Mouse (Mus musculus) MEL (cell line): Measurements from ENCODE around the gene Olfr963.

Experiments
- ELF1 ChIP-seq: IDR thresholded peaks from 2 replicates; pipeline ENCODE4 v1.6.1; 2014; ENCODE audit warnings: low read depth, mild to moderate bottlenecking, inconsistent platforms, low read length, improper control_type of control experiment, moderate library complexity
- EP300 ChIP-seq, 2 experiments: IDR thresholded peaks; 2 replicates each; pipeline ENCODE4 v1.6.1; 2011; ENCODE audit warnings: improper control_type of control experiment in 2 of 2, low read length in 2 of 2, low read depth in 1 of 2, mild to moderate bottlenecking in 1 of 2
- MAFK ChIP-seq: IDR thresholded peaks from 2 replicates; pipeline ENCODE4 v1.6.1; 2011; ENCODE audit warnings: low read depth, mild to moderate bottlenecking, low read length, improper control_type of control experiment, borderline replicate concordance
- NELFE ChIP-seq: IDR thresholded peaks from 2 replicates; pipeline ENCODE4 v1.6.1; 2011; ENCODE audit warnings: low read depth, low read length, improper control_type of control experiment
- NRF1 ChIP-seq: IDR thresholded peaks from 2 replicates; pipeline ENCODE4 v1.6.1; 2014; ENCODE audit warnings: low read depth, mild to moderate bottlenecking, inconsistent platforms, low read length, improper control_type of control experiment, moderate library complexity; ENCODE audit not compliant: poor library complexity, insufficient read depth, severe bottlenecking
- TAL1 ChIP-seq: IDR thresholded peaks from 2 replicates; pipeline ENCODE4 v1.6.1; 2012; ENCODE audit warnings: mild to moderate bottlenecking, inconsistent platforms, low read length, moderate library complexity, mixed read lengths

DNA sequence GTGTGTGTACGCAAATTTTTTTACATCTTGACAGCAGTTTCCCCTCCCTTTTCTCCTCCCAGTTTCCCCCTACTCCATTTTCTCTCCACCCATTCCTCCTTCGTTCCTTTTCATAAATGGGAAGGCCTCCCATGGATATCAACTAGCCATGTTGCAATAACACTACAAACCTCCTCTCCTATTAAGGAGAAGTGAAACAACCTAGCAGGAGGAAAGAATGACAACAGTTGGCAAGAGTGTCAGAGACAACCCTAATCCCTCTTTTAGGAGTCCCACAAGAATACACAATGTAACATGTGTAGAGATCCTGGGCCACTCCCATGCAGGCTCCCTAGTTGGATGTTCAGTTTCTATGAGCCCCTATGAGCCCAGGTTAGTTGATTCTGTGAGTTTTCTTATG lies 7.8 kb downstream of the Olfr963 start:
- TF ChIP-seq NELFE = no peak
- no peak for TF ChIP-seq MAFK
- TF ChIP-seq NRF1 = no peak
- no peak for TF ChIP-seq EP300 (IDR thresholded peaks at IDR 0.05; ENCODE audit: low read depth in 1 of 2, low read length in 2 of 2)
- TF ChIP-seq ELF1 = no peak
- TF ChIP-seq TAL1 = no peak
